Comparison of ENCODE assay signal across 8 mouse cellular contexts in genomic region chr12:72069626-72070326, GRCm38 (mm10). TPM values are rescaled to one million over a fixed set of nuclear protein-coding genes. Genes with fewer than 3 reads are reported as not detected.
DNase-seq lines count a peak whose midpoint lies in the region; ATAC-seq and TF ChIP-seq lines count a peak whose summit lies in the region.

No protein-coding gene starts in this region.

- DNase-seq in heart, embryonic 10.5 days (ENCODE audit: low spot score), result no peak
- DNase-seq in heart, adult 11 months, result no peak
- DNase-seq in liver, embryonic 13.5 days, result no peak
- DNase-seq in stomach, postnatal 0 days (ENCODE audit: low spot score), result no peak
- DNase-seq in gastrocnemius, adult 18-20 months (ENCODE audit: low spot score), result no peak
- DNase-seq in right cerebral cortex, postnatal 25 days, result no peak

- H3K27me3 ChIP-seq in heart, embryonic 10.5 days (ENCODE audit: insufficient read depth, poor library complexity, severe bottlenecking), result peaks cover 47% of the 10 kb centered on the region
- peaks cover 32% of the 10 kb centered on the region for H3K27me3 ChIP-seq in E14TG2a.4 (ENCODE audit: insufficient read depth, low read length)
- H3K27me3 ChIP-seq in forebrain, embryonic 12.5 days, result peaks cover 21% of the 10 kb centered on the region
- H3K27me3 ChIP-seq in liver, embryonic 13.5 days, result peaks cover 58% of the 10 kb centered on the region
- H3K27me3 ChIP-seq in stomach, postnatal 0 days (ENCODE audit: control insufficient read depth, insufficient read depth, low read length), result peaks cover 4% of the 10 kb centered on the region; the same call in 1 of the 2 replicates

- no peak for TF ChIP-seq CTCF in E14TG2a.4 (conservative IDR thresholded peaks at IDR 0.05; ENCODE audit: low read length)
- TF ChIP-seq CTCF in stomach, postnatal 0 days (IDR thresholded peaks at IDR 0.05; ENCODE audit: low read depth), result no peak

- H3K9me3 ChIP-seq in heart, embryonic 10.5 days, result 0 out of 2 replicates have a peak, but pooled peaks cover 2% of the 10 kb centered on the region
- H3K9me3 ChIP-seq in E14TG2a.4 (ENCODE audit: low read length), result peaks cover 3% of the 10 kb centered on the region; the same call in 1 of the 2 replicates
- no peaks in the 10 kb centered on the region for H3K9me3 ChIP-seq in forebrain, embryonic 12.5 days
- H3K9me3 ChIP-seq in liver, embryonic 13.5 days (replicated peaks), result no peaks in the 10 kb centered on the region
- no peaks in the 10 kb centered on the region for H3K9me3 ChIP-seq in stomach, postnatal 0 days (ENCODE audit: control insufficient read depth, low read length)

- peak overlapping the region; percentile 71 for H3K9ac ChIP-seq in forebrain, embryonic 12.5 days
- peak overlapping the region; percentile 45 for H3K9ac ChIP-seq in liver, embryonic 13.5 days
- peak overlapping the region; percentile 59; the same call in 1 of the 2 replicates for H3K9ac ChIP-seq in stomach, postnatal 0 days (ENCODE audit: low read length)

- peak overlapping the region; percentile 73 for H3K27ac ChIP-seq in heart, embryonic 10.5 days
- H3K27ac ChIP-seq in forebrain, embryonic 12.5 days, result no peak overlapping the region
- no peak overlapping the region for H3K27ac ChIP-seq in liver, embryonic 13.5 days
- no peak overlapping the region for H3K27ac ChIP-seq in stomach, postnatal 0 days (replicated peaks)

- 4% methylated on average over 40 of the region's 40 CpGs for WGBS in heart, embryonic 10.5 days
- WGBS in forebrain, embryonic 12.5 days, result 4% methylated on average over 40 of the region's 40 CpGs
- 4% methylated on average over 40 of the region's 40 CpGs for WGBS in liver, embryonic 13.5 days (ENCODE audit: insufficient replicate concordance)
- WGBS in stomach, postnatal 0 days, result 11% methylated on average over 40 of the region's 40 CpGs

- no peak for TF ChIP-seq EP300 in stomach, postnatal 0 days (optimal IDR thresholded peaks at IDR 0.05)

- ATAC-seq in forebrain, embryonic 12.5 days (ENCODE audit: low FRiP score), result no peak; the same call in none of the 2 replicates
- no peak; the same call in 1 of the 2 replicates for ATAC-seq in liver, embryonic 13.5 days (ENCODE audit: low read depth)
- ATAC-seq in stomach, postnatal 0 days (ENCODE audit: low FRiP score, low TSS enrichment), result no peak

- H3K36me3 ChIP-seq in heart, embryonic 10.5 days, result peaks cover 10% of the 10 kb centered on the region
- no peaks in the 10 kb centered on the region for H3K36me3 ChIP-seq in E14TG2a.4 (ENCODE audit: insufficient read depth, low read length)
- no peaks in the 10 kb centered on the region for H3K36me3 ChIP-seq in forebrain, embryonic 12.5 days (replicated peaks)
- H3K36me3 ChIP-seq in liver, embryonic 13.5 days, result peaks cover 8% of the 10 kb centered on the region; the same call in 1 of the 2 replicates
- no peaks in the 10 kb centered on the region for H3K36me3 ChIP-seq in stomach, postnatal 0 days (ENCODE audit: control insufficient read depth, insufficient read depth, low read length)

- peak overlapping the region; percentile 80 for H3K4me3 ChIP-seq in heart, embryonic 10.5 days
- peak overlapping the region; percentile 94 for H3K4me3 ChIP-seq in E14TG2a.4 (replicated peaks; ENCODE audit: low read length)
- H3K4me3 ChIP-seq in forebrain, embryonic 12.5 days (replicated peaks), result peak overlapping the region; percentile 69
- H3K4me3 ChIP-seq in liver, embryonic 13.5 days (replicated peaks), result peak overlapping the region; percentile 63
- H3K4me3 ChIP-seq in stomach, postnatal 0 days (ENCODE audit: low read depth, low read length), result peak overlapping the region; percentile 60

- H3K4me2 ChIP-seq in forebrain, embryonic 12.5 days, result peak overlapping the region; percentile 97
- peak overlapping the region; percentile 86 for H3K4me2 ChIP-seq in liver, embryonic 13.5 days
- peak overlapping the region; percentile 96 for H3K4me2 ChIP-seq in stomach, postnatal 0 days (replicated peaks; ENCODE audit: low read depth)

- H3K4me1 ChIP-seq in heart, embryonic 10.5 days, result peaks cover 16% of the 10 kb centered on the region
- peaks cover 10% of the 10 kb centered on the region for H3K4me1 ChIP-seq in E14TG2a.4 (replicated peaks; ENCODE audit: low read depth, low read length)
- H3K4me1 ChIP-seq in forebrain, embryonic 12.5 days, result peaks cover 10% of the 10 kb centered on the region
- H3K4me1 ChIP-seq in liver, embryonic 13.5 days (replicated peaks), result peaks cover 16% of the 10 kb centered on the region
- 0 out of 2 replicates have a peak, but pooled peaks cover 2% of the 10 kb centered on the region for H3K4me1 ChIP-seq in stomach, postnatal 0 days (replicated peaks; ENCODE audit: control insufficient read depth, insufficient read depth)

RNA-seq across cellular contexts. Expression of gene Gpr135, which starts 1.1 kb away (rescaled TPM):
- 0.32 and 0.41 TPM in 2 replicates for polyA plus RNA-seq in heart, embryonic 10.5 days (2016; fragmentation: Nextera tagmentation; extraction: Ambion mirVana)
- polyA plus RNA-seq in forebrain, embryonic 12.5 days (2016; fragmentation: Nextera tagmentation; extraction: Ambion mirVana), result 1.1 and 1.4 TPM in 2 replicates
- 0.09 and 0.19 TPM in 2 replicates for polyA plus RNA-seq in liver, embryonic 13.5 days (2015; fragmentation: Nextera tagmentation; extraction: Ambion mirVana)
- polyA plus RNA-seq in stomach, postnatal 0 days (2015; fragmentation: Nextera tagmentation; extraction: Ambion mirVana), result 0.54 and 0.62 TPM in 2 replicates
- total RNA-seq in gastrocnemius, adult 18-20 months (2021), result under 1 TPM in 1 of 2 experiments, not detected in 1; 0.17 TPM

RNA-seq across cellular contexts. Expression of gene L3hypdh, which starts 15.5 kb away (rescaled TPM):
- 13.6 and 15.1 TPM in 2 replicates for polyA plus RNA-seq in heart, embryonic 10.5 days (2016; fragmentation: Nextera tagmentation; extraction: Ambion mirVana)
- polyA plus RNA-seq in forebrain, embryonic 12.5 days (2016; fragmentation: Nextera tagmentation; extraction: Ambion mirVana), result 7.0 and 8.5 TPM in 2 replicates
- polyA plus RNA-seq in liver, embryonic 13.5 days (2015; fragmentation: Nextera tagmentation; extraction: Ambion mirVana), result 5.6 and 7.1 TPM in 2 replicates
- polyA plus RNA-seq in stomach, postnatal 0 days (2015; fragmentation: Nextera tagmentation; extraction: Ambion mirVana), result 8.0 and 8.7 TPM in 2 replicates
- total RNA-seq in gastrocnemius, adult 18-20 months (2021), result under 1 TPM; 0.76 to 0.80 TPM

RNA-seq across cellular contexts. Expression of gene Jkamp, which starts 15.6 kb away (rescaled TPM):
- polyA plus RNA-seq in heart, embryonic 10.5 days (2016; fragmentation: Nextera tagmentation; extraction: Ambion mirVana), result 65.2 and 70.7 TPM in 2 replicates
- 81.0 and 81.7 TPM in 2 replicates for polyA plus RNA-seq in forebrain, embryonic 12.5 days (2016; fragmentation: Nextera tagmentation; extraction: Ambion mirVana)
- polyA plus RNA-seq in liver, embryonic 13.5 days (2015; fragmentation: Nextera tagmentation; extraction: Ambion mirVana), result 20.8 and 22.5 TPM in 2 replicates
- 40.6 and 43.1 TPM in 2 replicates for polyA plus RNA-seq in stomach, postnatal 0 days (2015; fragmentation: Nextera tagmentation; extraction: Ambion mirVana)
- 10 to 100 TPM; 10.4 to 13.7 TPM for total RNA-seq in gastrocnemius, adult 18-20 months (2021)
